Mouse (Mus musculus) heart, postnatal 10 days (tissue): Measurements from ENCODE around the gene Eif3k. TPM values are rescaled to one million over a fixed set of nuclear protein-coding genes. Genes with fewer than 3 reads are reported as not detected.

Source experiments
- DNase-seq, 2 experiments: peaks; one replicate each; pipeline ENCODE4 v3.0.0; 2021
- intact Hi-C: fragments of 180-260 bp; cut with DNase I; formaldehyde crosslinking; loops from one replicate; pipeline ENCODE4 v1.15.1; 2025
- total RNA-seq, 2 experiments: library from RNA; stranded (reverse); gene quantifications; 2 replicates each; pipeline ENCODE4 v1.2.3; 2021

Gene Eif3k
- total RNA-seq: 100 to 1,000 TPM; 185 to 188 TPM

DNA sequence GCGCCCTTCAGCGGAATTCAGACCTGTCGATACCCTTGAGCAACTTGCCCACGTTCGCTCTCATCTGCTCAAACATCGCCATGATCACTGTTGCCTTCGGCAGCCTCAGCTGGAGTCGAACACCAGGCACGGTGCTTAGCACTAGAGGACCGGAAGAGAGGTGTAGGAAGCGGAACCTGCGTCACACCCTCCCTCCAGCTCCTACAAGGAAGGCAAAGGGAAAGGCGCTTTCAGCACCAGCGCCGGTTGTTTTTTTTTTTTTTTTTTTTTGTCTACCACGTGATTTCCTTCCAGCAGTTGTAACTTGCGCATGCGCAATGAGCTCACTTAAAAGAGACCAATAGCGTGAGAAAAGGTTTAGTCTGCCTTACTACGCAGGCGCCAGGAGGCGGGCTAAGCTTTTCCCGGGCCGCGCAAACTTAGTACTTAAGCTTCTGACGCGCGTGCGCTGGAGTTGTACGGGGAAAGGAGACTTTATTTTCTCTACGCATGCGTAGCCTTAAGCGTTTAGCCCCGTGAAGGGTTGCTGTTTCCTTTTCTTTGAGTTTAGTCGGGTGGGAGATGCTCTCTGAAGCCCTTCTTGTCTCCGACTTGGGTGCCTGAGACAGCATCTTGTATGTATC, at the start of gene Eif3k, which contains the start of gene Map4k1:
Eif3k (minus strand) TSS at position 214 of the 623 bp plus-strand sequence.
Map4k1 (plus strand) TSS at position 400 of the 623 bp plus-strand sequence.
- intact Hi-C loops: loop anchor here (10.0 kb wide), 2 partner anchors 313 to 547 kb away; partner anchors contain the start of gene Gmfg
- peak; percentile 98 for DNase-seq

GRCm38 (mm10) chr7:29029690-29030656, 48.3 kb upstream of the Eif3k start:
- intact Hi-C loops: loop anchor here (10.0 kb wide), 1 partner anchor 125 kb away; no protein-coding TSS in a partner anchor
- no peak for DNase-seq

DNA sequence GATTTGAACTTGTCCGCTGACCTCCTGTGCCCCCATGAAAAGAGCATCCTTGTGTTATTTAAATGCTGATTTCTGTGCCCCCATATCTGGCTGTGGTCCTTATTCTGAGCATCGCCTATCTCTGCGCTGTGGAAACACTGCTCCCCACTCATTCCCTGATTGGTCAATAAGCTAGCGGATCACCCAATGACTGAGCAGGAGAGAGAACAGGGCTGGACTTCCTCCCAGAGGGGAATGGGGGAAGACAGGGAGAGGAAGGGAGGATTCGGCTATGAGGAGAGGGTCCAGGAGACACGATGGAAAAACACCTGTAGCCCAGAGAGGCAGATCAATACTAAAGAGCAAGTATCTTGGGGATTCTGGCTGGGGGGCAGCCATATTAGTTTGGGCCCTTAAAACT, 47.1 kb upstream of the Eif3k start:
- intact Hi-C loops: no loop called here
- no peak for DNase-seq

GRCm38 (mm10) chr7:29026811-29027210, 45.1 kb upstream of the Eif3k start:
- no peak for DNase-seq
- intact Hi-C loops: no loop called here

DNA sequence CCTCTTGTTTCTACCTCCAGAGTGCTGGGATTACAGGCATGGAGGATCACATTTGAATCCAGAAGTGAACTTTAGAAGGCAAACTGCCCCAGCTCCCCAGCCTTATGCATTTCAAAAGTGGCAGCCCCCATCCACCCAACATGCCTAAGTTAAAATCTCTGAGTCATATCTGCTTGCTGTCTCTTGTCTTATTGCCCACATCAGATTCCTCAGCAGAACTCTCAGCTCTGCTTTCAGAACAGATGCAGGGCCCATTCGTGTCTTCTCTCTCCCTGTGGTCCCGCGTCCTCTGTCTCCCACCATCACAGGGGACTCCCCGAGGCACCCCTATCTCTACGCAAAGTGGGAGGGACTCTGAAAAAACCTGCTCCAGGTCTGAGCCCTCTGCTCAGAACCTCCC, 44.5 kb upstream of the Eif3k start:
- intact Hi-C loops: no loop called here
- DNase-seq: no peak

DNA sequence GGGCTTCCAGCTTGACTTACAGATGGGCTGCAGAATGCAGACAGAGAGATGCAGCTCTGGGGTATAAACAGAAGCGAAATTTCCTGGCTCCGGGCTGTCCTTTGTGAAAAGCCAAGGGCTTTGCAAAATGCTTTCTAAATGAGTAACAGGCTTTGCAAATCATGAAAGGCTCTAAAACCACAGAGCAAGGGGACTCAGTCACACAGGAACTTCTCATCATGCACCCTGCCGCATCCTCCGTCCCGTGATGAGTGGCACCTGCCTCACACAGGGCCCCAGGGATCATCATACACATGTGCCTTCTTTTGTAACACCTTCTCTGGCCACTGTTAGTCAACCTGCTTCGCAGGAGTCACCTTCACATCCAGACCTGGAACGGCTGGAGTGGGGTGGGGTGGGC, 43.9 kb upstream of the Eif3k start:
- intact Hi-C loops: no loop called here

GRCm38 (mm10) chr7:29023514-29023913, 41.9 kb upstream of the Eif3k start:
- no peak for DNase-seq
- intact Hi-C loops: no loop called here

More for the DNA sequence above, 43.9 kb upstream of the Eif3k start:
- no peak for DNase-seq

- no peak for DNase-seq
- intact Hi-C loops: no loop called here
Observed at GRCm38 (mm10) chr7:29022479-29022878, 40.8 kb upstream of the Eif3k start.

DNA sequence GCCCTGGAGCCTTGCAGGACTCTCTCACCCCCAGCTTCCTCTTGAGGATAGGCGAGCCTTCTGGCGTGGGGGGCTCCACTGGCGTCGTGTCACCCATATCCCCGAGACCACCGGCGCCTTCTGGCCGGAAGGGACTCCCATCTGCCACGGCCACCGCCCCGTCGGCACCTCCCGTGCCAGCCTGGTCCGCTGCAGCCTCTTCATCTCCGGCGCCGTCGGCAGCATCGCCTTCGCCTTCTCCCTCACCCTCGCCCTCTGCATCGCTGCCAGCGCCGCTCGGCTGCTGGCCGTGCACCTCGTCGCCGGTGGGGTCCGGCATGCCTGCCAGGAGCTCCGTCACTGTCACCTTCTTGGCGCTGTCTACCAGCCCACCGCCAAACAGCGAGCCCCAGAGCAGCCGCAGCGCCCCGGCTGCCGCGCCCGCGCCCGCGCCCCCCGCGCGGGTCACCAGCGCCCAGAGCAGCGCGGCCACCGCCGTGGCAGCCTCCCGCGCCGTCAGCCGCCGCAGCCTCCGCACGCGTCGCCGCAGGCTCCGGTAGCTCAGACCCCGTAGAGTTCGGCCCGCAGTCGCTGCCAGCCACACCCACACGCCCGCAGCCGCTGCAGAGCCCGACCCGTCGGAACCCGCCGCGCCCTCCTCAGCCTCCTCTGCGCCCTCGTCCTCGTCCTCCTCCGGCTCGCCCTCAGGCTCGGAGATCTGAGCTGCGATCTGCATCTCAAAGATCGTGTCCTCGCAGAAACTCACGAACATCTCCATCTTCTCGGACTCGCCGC, 38.0 kb upstream of the Eif3k start:
- intact Hi-C loops: no loop called here
- no peak for DNase-seq

GRCm38 (mm10) chr7:29017222-29017621, 35.6 kb upstream of the Eif3k start:
- no peak for DNase-seq
- intact Hi-C loops: no loop called here

GRCm38 (mm10) chr7:29016440-29016839, 34.8 kb upstream of the Eif3k start:
- intact Hi-C loops: no loop called here
- DNase-seq: no peak

- intact Hi-C loops: no loop called here
- no peak for DNase-seq
Observed at GRCm38 (mm10) chr7:29014984-29015383, 33.3 kb upstream of the Eif3k start.

GRCm38 (mm10) chr7:29008714-29009113, 27.1 kb upstream of the Eif3k start:
- DNase-seq: no peak
- intact Hi-C loops: no loop called here

DNA sequence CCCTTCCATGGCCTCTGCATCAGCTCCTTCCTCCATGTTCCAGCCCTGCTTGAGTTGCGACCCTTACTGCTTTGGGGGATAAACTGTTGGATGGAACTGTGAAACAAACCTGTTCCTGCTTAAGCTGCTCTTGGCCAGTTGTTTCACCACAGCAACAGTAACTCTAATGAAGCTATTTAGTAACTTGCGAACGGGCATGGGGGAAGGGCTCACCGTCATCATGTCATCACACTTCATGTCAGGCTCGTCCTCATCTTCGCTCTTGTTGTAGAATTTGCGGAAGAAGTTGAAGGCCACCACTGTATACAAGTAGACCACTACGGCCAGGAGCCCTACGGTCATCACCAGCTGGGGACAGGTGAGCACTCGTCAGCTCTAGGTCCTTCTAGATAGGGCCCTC, 26.5 kb upstream of the Eif3k start:
- intact Hi-C loops: no loop called here
- no peak for DNase-seq

GRCm38 (mm10) chr7:29007224-29008101, 25.8 kb upstream of the Eif3k start:
- no peak for DNase-seq
- intact Hi-C loops: no loop called here

DNA sequence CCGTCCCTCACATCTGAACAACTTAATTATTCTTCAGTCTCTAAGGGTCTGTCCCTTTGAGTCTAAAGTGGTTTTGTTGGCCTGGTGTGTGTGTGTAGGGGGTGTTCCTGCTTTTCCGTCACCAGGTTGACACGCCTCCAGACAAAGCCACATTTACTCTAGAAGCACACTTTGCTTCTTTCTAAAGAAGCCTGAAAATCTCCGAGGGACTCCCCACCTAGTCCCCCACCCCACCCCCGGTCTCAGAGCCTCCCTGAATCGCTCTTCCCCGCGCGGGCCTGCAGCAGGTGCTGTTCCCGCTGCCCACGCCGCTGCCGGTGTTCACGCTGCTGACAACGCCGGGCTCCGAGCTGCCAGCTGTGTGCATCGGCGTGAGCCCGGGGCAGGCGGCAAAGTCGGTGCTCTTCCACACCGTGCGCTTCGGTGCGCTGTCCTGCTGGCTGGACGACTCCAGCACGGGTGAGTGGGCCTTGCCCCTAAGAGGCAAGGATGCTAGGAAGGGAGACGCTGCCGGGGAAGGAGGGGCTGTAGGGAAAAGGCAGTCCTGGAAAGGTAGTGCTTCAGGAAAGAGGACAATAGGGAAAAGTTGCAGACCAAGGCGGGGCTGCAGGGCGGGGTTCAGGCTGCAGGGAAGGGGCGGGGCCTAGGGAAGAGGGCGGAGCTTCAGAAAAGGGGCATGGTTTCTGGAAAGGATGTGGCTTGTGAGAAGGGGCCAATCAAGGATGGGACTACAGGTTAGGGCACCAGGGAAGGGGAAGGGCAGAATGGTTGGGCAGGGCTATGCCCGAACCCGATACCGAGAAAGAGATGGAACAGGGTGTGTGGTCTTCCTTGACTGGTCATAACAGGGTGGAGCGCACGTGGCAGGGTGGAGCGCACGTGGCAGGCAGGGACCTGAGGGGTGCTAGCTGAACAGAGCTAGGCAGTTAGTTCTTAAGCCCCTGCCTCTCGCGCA, 19.3 kb upstream of the Eif3k start:
- peak; percentile 55 to 73 for DNase-seq
- intact Hi-C loops: no loop called here

DNA sequence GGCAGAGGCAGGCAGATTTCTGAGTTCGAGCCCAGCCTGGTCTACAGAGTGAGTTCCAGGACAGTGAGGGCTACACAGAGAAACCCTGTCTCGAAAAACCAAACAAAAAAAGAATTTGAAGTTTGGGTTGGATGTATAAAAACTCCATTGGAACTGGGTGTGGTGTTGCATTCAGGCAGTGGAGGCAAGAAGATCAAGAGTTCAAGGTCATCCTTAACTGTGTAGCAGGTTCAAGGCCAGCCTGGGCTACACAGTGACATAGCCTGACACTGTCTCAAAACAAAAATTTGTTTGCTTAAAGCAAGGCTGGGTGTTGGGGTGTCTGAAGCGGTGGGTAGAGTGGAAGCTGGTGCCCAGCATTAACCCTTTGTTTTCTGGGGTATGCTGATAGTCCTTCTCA, 11.7 kb upstream of the Eif3k start:
- intact Hi-C loops: no loop called here
- DNase-seq: no peak

- no peak for DNase-seq
- intact Hi-C loops: no loop called here
Observed at GRCm38 (mm10) chr7:28992997-28993396, 11.3 kb upstream of the Eif3k start.

DNA sequence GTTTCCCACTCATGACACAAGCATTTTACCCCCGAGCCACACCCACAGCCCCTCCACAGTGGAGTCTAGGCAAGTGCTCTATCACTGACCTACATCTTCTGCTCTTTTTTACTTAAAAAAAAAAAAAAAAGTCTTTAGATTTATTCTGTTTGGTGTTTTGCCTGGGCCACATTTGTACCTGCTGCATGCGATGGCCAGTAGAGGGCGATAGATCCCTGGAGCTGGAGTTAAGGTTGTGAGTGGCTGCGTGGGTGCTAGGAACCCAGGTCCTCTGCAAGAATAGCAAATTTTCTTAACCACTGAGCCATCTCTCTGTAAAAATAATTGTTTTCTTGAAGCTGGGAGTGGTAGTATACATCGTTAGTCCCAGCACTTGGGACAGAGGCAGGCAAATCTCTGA, 10.0 kb upstream of the Eif3k start:
- intact Hi-C loops: no loop called here

More for the DNA sequence above, 10.0 kb upstream of the Eif3k start:
- DNase-seq: no peak
